Mouse (Mus musculus): ENCODE results near the gene Gzmf. TPM values are rescaled to one million over a fixed set of nuclear protein-coding genes. Genes with fewer than 3 reads are reported as not detected.
"Not testable (repeated sequence)": the region's sequence is repeated elsewhere in the genome, so short reads cannot be mapped to it uniquely, and the experiment has no call there.

Gzmf gene
- polyA plus RNA-seq, 1 experiment, result not detected

DNA sequence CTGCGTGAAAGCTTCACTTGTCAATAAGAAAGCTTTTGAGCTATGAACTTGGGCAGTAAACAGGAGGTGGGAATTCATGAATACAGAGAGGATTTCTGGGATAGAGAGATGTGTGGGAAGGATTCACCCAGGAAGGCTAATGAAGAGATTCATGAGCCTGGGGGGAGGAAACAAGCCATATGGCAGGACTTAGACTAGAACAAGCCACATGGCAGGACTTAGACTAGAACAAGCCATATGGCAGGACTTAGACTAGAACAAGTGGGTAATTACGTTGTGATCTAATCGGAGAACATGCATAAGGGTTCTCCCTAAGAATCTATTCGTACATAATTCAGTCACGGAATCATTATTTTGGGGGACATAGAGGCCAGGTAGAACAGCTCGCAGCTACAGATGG is 37.8 kb downstream of the Gzmf start:
- TF ChIP-seq CTCF (IDR thresholded peaks at IDR 0.05; ENCODE audit: insufficient read depth, low read length), result no peak
- no peak for TF ChIP-seq POLR2A (IDR thresholded peaks at IDR 0.05; ENCODE audit: borderline replicate concordance, extremely low read depth, low read depth, low read length)

GRCm38 (mm10) chr14:56172744-56173143 is 38.5 kb downstream of the Gzmf start:
- WGBS, result 81% methylated on average over 5 of the region's 5 CpGs
- Histone ChIP-seq H3K4me3 (replicated peaks; ENCODE audit: extremely low read depth, low read depth, low read length) (no peak overlapping the region), H3K4me1 (ENCODE audit: control insufficient read depth, insufficient read depth, low read length) (no peaks in the 10 kb centered on the region)
- no peak for DNase-seq
- no peak for TF ChIP-seq CTCF (IDR thresholded peaks at IDR 0.05; ENCODE audit: insufficient read depth, low read length)
- no peak for TF ChIP-seq POLR2A (IDR thresholded peaks at IDR 0.05; ENCODE audit: borderline replicate concordance, extremely low read depth, low read depth, low read length)

More for the DNA sequence above, 37.8 kb downstream of the Gzmf start:
- 92% methylated on average over 6 of the region's 6 CpGs for WGBS
- no peak for DNase-seq
- no peaks in the 10 kb centered on the region for H3K4me1 ChIP-seq (ENCODE audit: control insufficient read depth, insufficient read depth, low read length)
- no peak overlapping the region for H3K4me3 ChIP-seq (replicated peaks; ENCODE audit: extremely low read depth, low read depth, low read length)

DNA sequence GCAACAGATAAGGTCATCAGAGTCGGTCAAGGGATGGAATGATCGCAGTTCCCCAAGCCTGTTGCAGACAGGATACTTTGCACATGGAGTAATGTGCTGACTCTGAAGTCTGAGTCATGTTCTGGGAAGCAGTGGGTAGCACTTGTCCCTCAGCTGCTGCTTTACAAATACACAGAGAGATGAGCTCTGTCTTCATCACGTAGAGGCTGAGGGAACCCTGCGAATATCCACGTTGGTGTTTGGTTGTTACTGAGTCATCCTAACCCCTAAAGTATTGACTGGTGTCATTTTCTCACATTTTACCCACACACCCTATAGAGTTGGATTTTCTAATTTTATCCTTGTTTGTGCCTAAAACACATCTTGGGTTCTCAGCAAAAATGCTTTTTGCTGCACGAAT is 43.2 kb downstream of the Gzmf start:
- WGBS, result 66% methylated on average over 6 of the region's 6 CpGs
- H3K4me1 ChIP-seq (ENCODE audit: control insufficient read depth, insufficient read depth, low read length), result no peaks in the 10 kb centered on the region
- no peak overlapping the region for H3K4me3 ChIP-seq (replicated peaks; ENCODE audit: extremely low read depth, low read depth, low read length)
- no peak for DNase-seq
- TF ChIP-seq CTCF (IDR thresholded peaks at IDR 0.05; ENCODE audit: insufficient read depth, low read length) (no peak), POLR2A (IDR thresholded peaks at IDR 0.05; ENCODE audit: borderline replicate concordance, extremely low read depth, low read depth, low read length) (no peak)

- H3K4me1 ChIP-seq (ENCODE audit: control insufficient read depth, insufficient read depth, low read length), result no peaks in the 10 kb centered on the region
- DNase-seq, result no peak
- H3K4me3 ChIP-seq (replicated peaks; ENCODE audit: extremely low read depth, low read depth, low read length), result no peak overlapping the region
- TF ChIP-seq POLR2A (IDR thresholded peaks at IDR 0.05; ENCODE audit: borderline replicate concordance, extremely low read depth, low read depth, low read length) (no peak), CTCF (IDR thresholded peaks at IDR 0.05; ENCODE audit: insufficient read depth, low read length) (no peak)
- 79% methylated on average over 2 of the region's 2 CpGs for WGBS
Measured at GRCm38 (mm10) chr14:56162109-56162508, 49.1 kb downstream of the Gzmf start.

DNA sequence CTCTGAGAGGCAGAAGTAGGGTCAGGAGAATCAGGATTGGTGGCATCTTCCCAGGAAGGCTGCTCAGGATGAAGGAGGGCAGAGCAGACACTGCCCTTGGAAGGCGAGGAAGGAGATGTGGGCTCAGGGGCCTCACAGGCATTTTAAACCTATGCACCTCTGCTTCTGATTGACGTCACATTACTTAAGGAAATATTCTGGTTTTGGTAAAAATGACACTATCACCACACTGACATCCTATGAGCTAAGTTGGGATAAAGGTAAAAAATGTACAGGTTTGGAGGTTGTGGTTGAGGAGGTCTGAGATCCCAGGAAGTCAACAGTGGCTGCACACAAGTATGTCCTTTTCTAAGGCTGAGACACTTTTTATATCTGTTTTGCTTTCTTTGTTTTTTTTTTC is 51.7 kb downstream of the Gzmf start, which contains the start of gene Gzmg:
Gene Gzmg (minus strand): TSS at position 101 of the 400 bp plus-strand sequence.
- H3K4me3 ChIP-seq (replicated peaks; ENCODE audit: extremely low read depth, low read depth, low read length); H3K4me1 ChIP-seq (ENCODE audit: control insufficient read depth, insufficient read depth, low read length); DNase-seq: not testable (repeated sequence)
- 77% methylated on average over 2 of the region's 2 CpGs for WGBS

DNA sequence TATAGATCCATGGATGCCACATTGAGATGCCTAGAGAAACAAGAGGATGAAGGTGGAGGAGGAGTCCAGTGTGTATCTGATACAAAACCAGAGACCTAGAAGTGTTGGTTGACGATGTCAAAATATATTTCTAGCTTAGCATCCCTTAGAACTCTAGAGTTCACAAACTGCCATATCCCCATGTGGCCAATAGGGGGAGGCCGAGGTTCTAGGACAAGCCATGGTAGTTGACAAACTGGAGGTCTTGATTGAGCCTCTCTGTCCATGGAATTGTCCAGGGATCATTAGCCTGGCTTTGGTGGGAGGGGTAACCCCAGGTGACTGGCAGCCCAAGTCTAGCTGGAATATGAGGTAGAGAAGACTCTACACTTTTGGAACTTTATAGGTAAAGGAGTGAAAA is 55.9 kb downstream of the Gzmf start:
- H3K4me1 ChIP-seq (ENCODE audit: control insufficient read depth, insufficient read depth, low read length), result no peaks in the 10 kb centered on the region
- no peak for DNase-seq
- no peak overlapping the region for H3K4me3 ChIP-seq (replicated peaks; ENCODE audit: extremely low read depth, low read depth, low read length)
- TF ChIP-seq POLR2A (IDR thresholded peaks at IDR 0.05; ENCODE audit: borderline replicate concordance, extremely low read depth, low read depth, low read length), result no peak
- no peak for TF ChIP-seq CTCF (IDR thresholded peaks at IDR 0.05; ENCODE audit: insufficient read depth, low read length)
- WGBS, result 70% methylated on average over 2 of the region's 2 CpGs

Other genes with a start within 250 kb of the Gzmf start
- not detected in 2 replicates for gene Mcpt1, start 193.4 kb downstream of the Gzmf start, polyA plus RNA-seq (2012; rRNA removed)
- gene Mcpt9, start 180.9 kb downstream of the Gzmf start, polyA plus RNA-seq (2012; rRNA removed), result not detected in 2 replicates
- not detected in 2 replicates for gene Mcpt2, start 169.4 kb downstream of the Gzmf start, polyA plus RNA-seq (2012; rRNA removed)
- gene Mcpt4, start 149.1 kb downstream of the Gzmf start, polyA plus RNA-seq (2012; rRNA removed), result 1.5 and 1.8 TPM in 2 replicates
- not detected in 2 replicates for gene Mcpt8, start 126.1 kb downstream of the Gzmf start, polyA plus RNA-seq (2012; rRNA removed)
- gene Ctsg, start 108.8 kb downstream of the Gzmf start, polyA plus RNA-seq (2012; rRNA removed), result 0.20 TPM in 1 of 2 replicates, not detected in the other
- gene Gzme, start 90.8 kb downstream of the Gzmf start, polyA plus RNA-seq (2012; rRNA removed), result not detected in 2 replicates
- gene Gzmd, start 78.8 kb downstream of the Gzmf start, polyA plus RNA-seq (2012; rRNA removed), result not detected in 2 replicates
- not detected in 2 replicates for gene Gzmg, start 51.8 kb downstream of the Gzmf start, polyA plus RNA-seq (2012; rRNA removed)
- gene Gzmn, start 36.8 kb downstream of the Gzmf start, polyA plus RNA-seq (2012; rRNA removed), result not detected in 2 replicates
- gene Gzmc, start 23.2 kb upstream of the Gzmf start, polyA plus RNA-seq (2012; rRNA removed), result not detected in 2 replicates
- 1.9 and 2.4 TPM in 2 replicates for gene Gzmb, start 50.8 kb upstream of the Gzmf start, polyA plus RNA-seq (2012; rRNA removed)
- gene Atp12a, start 153.7 kb upstream of the Gzmf start, polyA plus RNA-seq (2012; rRNA removed), result 0.04 and 0.22 TPM in 2 replicates
- not detected in 2 replicates for gene Rnf17, start 191.2 kb upstream of the Gzmf start, polyA plus RNA-seq (2012; rRNA removed)